Mouse (Mus musculus) stomach, postnatal 0 days (tissue): ENCODE data around the gene Arrdc5. TPM values are rescaled to one million over a fixed set of nuclear protein-coding genes. Genes with fewer than 3 reads are reported as not detected.

Experiments used
- ATAC-seq: fragments of 200-750 bp; cut with Nextera tagmentation; 2 replicates; pipeline ENCODE4 v1.8.0; 2017; ENCODE audit not compliant: low FRiP score, low TSS enrichment
- DNase-seq: peaks from one replicate; pipeline ENCODE4 v3.0.0-alpha.2; 2016; ENCODE audit warnings: low spot score
- H3K27ac ChIP-seq: fragments of 300-500 bp; sonication (generic); replicated peaks from 2 replicates; pipeline ENCODE4 v1.5.1; 2014; ENCODE audit warnings: mild to moderate bottlenecking, control low read depth
- H3K27me3 ChIP-seq: fragments of 300-500 bp; sonication (generic); 2 replicates; pipeline ENCODE4 v1.6.1; 2014; ENCODE audit warnings: low read length; ENCODE audit not compliant: control insufficient read depth, insufficient read depth
- H3K36me3 ChIP-seq: fragments of 300-500 bp; sonication (generic); 2 replicates; pipeline ENCODE4 v1.6.1; 2014; ENCODE audit warnings: low read length, mixed read lengths; ENCODE audit not compliant: control insufficient read depth, insufficient read depth
- H3K4me1 ChIP-seq: fragments of 300-500 bp; sonication (generic); replicated peaks from 2 replicates; pipeline ENCODE4 v1.6.1; 2014; ENCODE audit warnings: antibody characterized with exemption; ENCODE audit not compliant: control insufficient read depth, insufficient read depth
- H3K4me2 ChIP-seq: fragments of 300-500 bp; sonication (generic); replicated peaks from 2 replicates; pipeline ENCODE4 v1.6.1; 2014; ENCODE audit warnings: low read depth, mild to moderate bottlenecking, control low read depth, moderate library complexity
- H3K4me3 ChIP-seq: fragments of 300-500 bp; sonication (generic); 2 replicates; pipeline ENCODE4 v1.5.1; 2014; ENCODE audit warnings: low read depth, low read length, control low read depth
- H3K9ac ChIP-seq: fragments of 300-500 bp; sonication (generic); 2 replicates; pipeline ENCODE4 v1.6.1; 2014; ENCODE audit warnings: mild to moderate bottlenecking, low read length, control low read depth, mixed read lengths
- H3K9me3 ChIP-seq: fragments of 300-500 bp; sonication (generic); 2 replicates; pipeline ENCODE4 v1.6.1; 2016; ENCODE audit warnings: low read length; ENCODE audit not compliant: control insufficient read depth
- CTCF ChIP-seq: IDR thresholded peaks from 2 replicates; pipeline ENCODE4 v1.5.1; 2016; ENCODE audit warnings: antibody characterized with exemption, low read depth, mild to moderate bottlenecking, moderate library complexity
- EP300 ChIP-seq: optimal IDR thresholded peaks from 2 replicates; pipeline ENCODE3; 2016; ENCODE audit warnings: antibody characterized with exemption
- WGBS: fragments of 180-500 bp; shearing (Covaris S2); extraction: QIAGEN DNeasy Blood & Tissue Kit; methylation state at CpG from one replicate; pipeline ENCODE4 v1.1.7; 2014; 5-methylcytosine and 5-hydroxymethylcytosine counted together
- polyA plus RNA-seq: library from polyadenylated mRNA; unstranded; fragments of >200 nt; fragmentation: Nextera tagmentation; extraction: Ambion mirVana; gene quantifications from 2 replicates; pipeline ENCODE4 v1.2.1, GENCODE M21; 2015

The Arrdc5 gene
- polyA plus RNA-seq, 1 experiment from 2014 or later, result not detected

- H3K9me3 ChIP-seq, result no peaks in the 10 kb centered on the region
- H3K36me3 ChIP-seq, result no peaks in the 10 kb centered on the region
- no peaks in the 10 kb centered on the region for H3K27me3 ChIP-seq
- TF ChIP-seq CTCF (peak; percentile 64), EP300 (no peak)
- no peak for ATAC-seq
- H3K9ac ChIP-seq, result no peak overlapping the region
- no peak overlapping the region for H3K4me2 ChIP-seq
- no peak overlapping the region for H3K4me3 ChIP-seq
- H3K4me1 ChIP-seq, result no peaks in the 10 kb centered on the region
- 62% methylated on average over 4 of the region's 4 CpGs for WGBS
- no peak overlapping the region for H3K27ac ChIP-seq
- peak; percentile 53 for DNase-seq
These were observed 38.8 kb upstream of the Arrdc5 start for GRCm38 (mm10) chr17:56338909-56339308.

- Histone ChIP-seq H3K4me1 (no peaks in the 10 kb centered on the region), H3K9ac (no peak overlapping the region), H3K27me3 (no peaks in the 10 kb centered on the region), H3K36me3 (no peaks in the 10 kb centered on the region), H3K9me3 (no peaks in the 10 kb centered on the region), H3K4me2 (no peak overlapping the region), H3K27ac (no peak overlapping the region), H3K4me3 (no peak overlapping the region)
- ATAC-seq (no peak), DNase-seq (no peak)
- 81% methylated on average over 6 of the region's 6 CpGs for WGBS
- TF ChIP-seq CTCF (0 out of 2 replicates have a peak, but pooled peaks have one; percentile 16), EP300 (no peak)
These were observed 37.7 kb upstream of the Arrdc5 start for GRCm38 (mm10) chr17:56337791-56338190.

- Histone ChIP-seq H3K4me3 (no peak overlapping the region), H3K36me3 (no peaks in the 10 kb centered on the region), H3K4me2 (no peak overlapping the region), H3K4me1 (no peaks in the 10 kb centered on the region), H3K9me3 (no peaks in the 10 kb centered on the region), H3K9ac (no peak overlapping the region), H3K27ac (no peak overlapping the region), H3K27me3 (no peaks in the 10 kb centered on the region)
- ATAC-seq (peak; percentile 36), DNase-seq (peak; percentile 57)
- WGBS, result 42% methylated on average over 4 of the region's 4 CpGs
- TF ChIP-seq CTCF, result peak; percentile 73
- no peak for TF ChIP-seq EP300
These were observed 37.1 kb upstream of the Arrdc5 start for GRCm38 (mm10) chr17:56337190-56337589.

GRCm38 (mm10) chr17:56332987-56333386, 32.9 kb upstream of the Arrdc5 start:
- no peak for DNase-seq
- no peak for TF ChIP-seq EP300
- TF ChIP-seq CTCF, result peak; percentile 58
- 46% methylated on average over 8 of the region's 8 CpGs for WGBS
- no peak for ATAC-seq
- Histone ChIP-seq H3K9ac (no peak overlapping the region), H3K4me1 (peaks cover 5% of the 10 kb centered on the region), H3K4me3 (no peak overlapping the region), H3K4me2 (no peak overlapping the region), H3K27ac (no peak overlapping the region), H3K27me3 (no peaks in the 10 kb centered on the region), H3K36me3 (no peaks in the 10 kb centered on the region), H3K9me3 (no peaks in the 10 kb centered on the region)

GRCm38 (mm10) chr17:56331256-56331655, 31.2 kb upstream of the Arrdc5 start:
- Histone ChIP-seq H3K36me3 (no peaks in the 10 kb centered on the region), H3K9ac (peak overlapping the region; percentile 27; the same call in 1 of the 2 replicates), H3K4me1 (peaks cover 14% of the 10 kb centered on the region), H3K27me3 (no peaks in the 10 kb centered on the region), H3K27ac (no peak overlapping the region), H3K4me2 (no peak overlapping the region), H3K9me3 (no peaks in the 10 kb centered on the region), H3K4me3 (no peak overlapping the region)
- DNase-seq (no peak), ATAC-seq (no peak)
- TF ChIP-seq CTCF, result no peak
- no peak for TF ChIP-seq EP300

GRCm38 (mm10) chr17:56330345-56330744, 30.3 kb upstream of the Arrdc5 start:
- peak; percentile 40 for TF ChIP-seq CTCF
- TF ChIP-seq EP300, result no peak
- WGBS, result 58% methylated on average over 3 of the region's 3 CpGs
- DNase-seq, result no peak
- no peak overlapping the region for H3K4me2 ChIP-seq
- H3K27ac ChIP-seq, result no peak overlapping the region
- no peaks in the 10 kb centered on the region for H3K27me3 ChIP-seq
- H3K9ac ChIP-seq, result 0 out of 2 replicates have a peak overlapping the region, but pooled peaks have one; percentile 13
- peaks cover 14% of the 10 kb centered on the region for H3K4me1 ChIP-seq
- no peaks in the 10 kb centered on the region for H3K9me3 ChIP-seq
- ATAC-seq, result no peak
- no peak overlapping the region for H3K4me3 ChIP-seq
- no peaks in the 10 kb centered on the region for H3K36me3 ChIP-seq
